Mouse (Mus musculus) heart, embryonic 14.5 days (tissue): ENCODE results near the gene Gm49380. TPM values are rescaled to one million over a fixed set of nuclear protein-coding genes. Genes with fewer than 3 reads are reported as not detected.
A peak's percentile ranks its signal among the peaks of the same experiment; 100 is the strongest.

Experiments used
- ATAC-seq: fragments of 200-750 bp; cut with Nextera tagmentation; 2 replicates; pipeline ENCODE4 v1.8.0; 2017; ENCODE audit warnings: low read depth, moderate TSS enrichment; ENCODE audit not compliant: insufficient number of reproducible peaks, insufficient read depth, low FRiP score
- H3K27ac ChIP-seq, 2 experiments: fragments of 200-500 bp in 1 of 2; fragments of 300-500 bp in 1 of 2; sonication (generic) in 1 of 2; replicated peaks in 1 of 2; 2 replicates each; pipeline ENCODE4 v1.5.1; 2012 to 2014; ENCODE audit warnings: low read depth in 2 of 2, low read length in 2 of 2, control low read depth in 1 of 2, mild to moderate bottlenecking in 1 of 2, mixed read lengths in 1 of 2; ENCODE audit not compliant: control insufficient read depth in 1 of 2, insufficient read depth in 1 of 2
- H3K27me3 ChIP-seq: fragments of 300-500 bp; sonication (generic); 2 replicates; pipeline ENCODE4 v1.6.1; 2014; ENCODE audit warnings: mild to moderate bottlenecking, low read length, control low read depth; ENCODE audit not compliant: control insufficient read depth, insufficient read depth
- H3K36me3 ChIP-seq: fragments of 300-500 bp; sonication (generic); 2 replicates; pipeline ENCODE4 v1.6.1; 2014; ENCODE audit warnings: mild to moderate bottlenecking, control low read depth, low read length, mixed read lengths; ENCODE audit not compliant: control insufficient read depth, insufficient read depth
- H3K4me1 ChIP-seq, 2 experiments: fragments of 200-500 bp in 1 of 2; fragments of 300-500 bp in 1 of 2; sonication (generic) in 1 of 2; 2 replicates each; pipeline ENCODE4 v1.6.1; 2012 to 2014; ENCODE audit warnings: low read length in 2 of 2, control low read depth in 1 of 2, mixed read lengths in 1 of 2; ENCODE audit not compliant: control insufficient read depth in 2 of 2, insufficient read depth in 2 of 2
- H3K4me2 ChIP-seq: fragments of 300-500 bp; sonication (generic); 2 replicates; pipeline ENCODE4 v1.6.1; 2014; ENCODE audit warnings: mild to moderate bottlenecking, low read length
- H3K4me3 ChIP-seq, 2 experiments: fragments of 200-500 bp in 1 of 2; fragments of 300-500 bp in 1 of 2; sonication (generic) in 1 of 2; 2 replicates each; pipeline ENCODE4 v1.5.1; 2012 to 2014; ENCODE audit warnings: low read length in 2 of 2, mild to moderate bottlenecking in 2 of 2, control low read depth in 1 of 2, low read depth in 1 of 2, moderate library complexity in 1 of 2; ENCODE audit not compliant: control insufficient read depth in 1 of 2, insufficient read depth in 1 of 2
- H3K9ac ChIP-seq: fragments of 300-500 bp; sonication (generic); 2 replicates; pipeline ENCODE4 v1.6.1; 2014; ENCODE audit warnings: mild to moderate bottlenecking, low read length
- H3K9me3 ChIP-seq: fragments of 300-500 bp; sonication (generic); 2 replicates; pipeline ENCODE4 v1.6.1; 2016; ENCODE audit warnings: low read length, control low read depth; ENCODE audit not compliant: control insufficient read depth
- WGBS: fragments of 180-500 bp; shearing (Covaris S2); extraction: QIAGEN DNeasy Blood & Tissue Kit; methylation state at CpG from one replicate; pipeline ENCODE4 v1.1.7; 2014; 5-methylcytosine and 5-hydroxymethylcytosine counted together
- polyA plus RNA-seq: library from polyadenylated mRNA; unstranded; fragments of >200 nt; fragmentation: Nextera tagmentation; extraction: Ambion mirVana; gene quantifications from 2 replicates; pipeline ENCODE4 v1.2.1, GENCODE M21; 2014

Gm49380 gene
- polyA plus RNA-seq, 1 experiment from 2014 or later = 0.08 TPM

- H3K9ac ChIP-seq = peak overlapping the region; percentile 77
- H3K9me3 ChIP-seq = no peaks in the 10 kb centered on the region
- H3K4me2 ChIP-seq = peak overlapping the region; percentile 87
- H3K27me3 ChIP-seq = no peaks in the 10 kb centered on the region
- 14% methylated on average over 16 of the region's 19 CpGs for WGBS
- peak overlapping the region; percentile 87 to 89 for H3K27ac ChIP-seq
- peaks cover 35 to 47% of the 10 kb centered on the region in 2 experiments for H3K4me1 ChIP-seq
- H3K36me3 ChIP-seq = no peaks in the 10 kb centered on the region
- H3K4me3 ChIP-seq = peak overlapping the region; percentile 45 to 46; a peak in 3 of 4 replicates
- ATAC-seq = no peak
Observed at GRCm38 (mm10) chr9:44130581-44131275, 17.4 kb upstream of the Gm49380 start.

DNA sequence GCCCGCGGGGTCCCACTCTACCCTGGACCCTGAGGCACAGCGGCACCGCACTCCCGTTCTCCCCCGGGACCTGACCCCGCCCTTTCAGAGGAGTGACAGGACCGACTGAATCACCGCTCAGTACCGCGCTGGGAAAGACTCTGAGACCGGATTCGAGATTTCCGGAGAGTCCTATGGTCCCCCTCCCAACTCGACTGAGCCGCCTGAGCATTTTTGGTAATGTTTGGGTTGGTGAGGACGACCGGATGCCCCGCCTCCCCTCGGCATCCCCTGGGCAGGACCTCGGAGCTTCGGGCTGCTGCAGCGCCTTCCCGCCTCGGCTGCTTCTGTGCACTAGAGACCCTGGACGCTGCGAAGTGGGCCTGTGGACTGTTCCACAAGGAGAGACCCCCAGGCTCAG lies 16.7 kb upstream of the Gm49380 start:
- Histone ChIP-seq H3K36me3 (no peaks in the 10 kb centered on the region), H3K9me3 (no peaks in the 10 kb centered on the region), H3K4me1 (peaks cover 35 to 47% of the 10 kb centered on the region in 2 experiments), H3K9ac (peak overlapping the region; percentile 77), H3K27ac (peak overlapping the region; percentile 87 to 89), H3K4me2 (peak overlapping the region; percentile 87), H3K27me3 (no peaks in the 10 kb centered on the region), H3K4me3 (peak overlapping the region; percentile 45 to 46)
- 1% methylated on average over 27 of the region's 27 CpGs for WGBS
- ATAC-seq = peak; percentile 58

DNA sequence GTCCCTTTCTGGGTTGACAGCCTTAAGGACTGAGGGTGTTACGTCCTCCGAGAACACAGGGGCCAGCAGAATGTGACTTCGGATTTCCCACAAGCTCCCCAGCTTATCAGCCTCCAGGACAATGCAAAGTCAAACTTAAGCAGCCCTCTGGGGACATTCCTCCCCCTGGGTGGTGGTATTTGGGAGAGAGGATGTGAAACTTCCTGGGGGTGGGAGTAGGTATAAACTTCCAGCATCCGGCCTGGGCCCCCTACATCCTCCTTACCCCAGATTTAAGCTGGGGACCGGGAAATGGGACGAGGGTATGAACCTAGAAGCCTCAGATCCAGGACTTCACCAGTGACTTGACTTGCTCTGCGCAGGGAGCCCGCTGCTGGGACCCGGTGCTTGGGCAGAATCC lies 16.3 kb upstream of the Gm49380 start:
- H3K9me3 ChIP-seq = no peaks in the 10 kb centered on the region
- WGBS = 1% methylated on average over 9 of the region's 9 CpGs
- H3K27me3 ChIP-seq = no peaks in the 10 kb centered on the region
- peak overlapping the region; percentile 87 to 89 for H3K27ac ChIP-seq
- H3K4me3 ChIP-seq = peak overlapping the region; percentile 45 to 46
- peak overlapping the region; percentile 77 for H3K9ac ChIP-seq
- ATAC-seq = no peak
- H3K4me2 ChIP-seq = peak overlapping the region; percentile 87
- peaks cover 35 to 47% of the 10 kb centered on the region in 2 experiments for H3K4me1 ChIP-seq
- no peaks in the 10 kb centered on the region for H3K36me3 ChIP-seq

DNA sequence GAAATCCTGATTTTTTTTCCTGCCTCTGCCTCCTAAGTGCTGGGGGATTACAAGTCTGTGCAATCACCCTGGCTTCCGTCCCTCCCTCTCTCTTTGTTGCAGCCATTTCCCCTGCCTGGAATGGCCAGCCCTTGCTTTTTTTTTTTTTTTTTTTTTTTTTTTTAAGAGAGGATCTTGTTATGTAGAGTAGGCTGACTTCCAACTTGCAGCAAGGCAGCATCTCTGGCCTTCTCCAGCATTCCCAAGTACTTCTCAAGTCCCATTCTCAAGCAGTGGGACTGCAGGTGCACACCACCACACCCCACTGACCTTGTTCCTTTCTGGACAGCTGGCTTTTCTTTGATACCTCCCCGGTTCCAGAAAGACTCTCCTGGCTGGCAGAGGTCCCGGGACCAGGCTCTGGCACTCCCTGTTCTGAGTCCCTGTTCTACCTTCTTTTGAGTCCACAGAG lies 14.1 kb upstream of the Gm49380 start:
- 60% methylated on average over 3 of the region's 3 CpGs for WGBS
- no peak for ATAC-seq
- Histone ChIP-seq H3K4me1 (peaks cover 24 to 32% of the 10 kb centered on the region in 2 experiments), H3K9me3 (no peaks in the 10 kb centered on the region), H3K27me3 (no peaks in the 10 kb centered on the region), H3K27ac (peak overlapping the region; percentile 43 to 69; a peak in 3 of 4 replicates), H3K9ac (no peak overlapping the region; the same call in 1 of the 2 replicates), H3K4me3 (no peak overlapping the region), H3K4me2 (no peak overlapping the region), H3K36me3 (no peaks in the 10 kb centered on the region)

DNA sequence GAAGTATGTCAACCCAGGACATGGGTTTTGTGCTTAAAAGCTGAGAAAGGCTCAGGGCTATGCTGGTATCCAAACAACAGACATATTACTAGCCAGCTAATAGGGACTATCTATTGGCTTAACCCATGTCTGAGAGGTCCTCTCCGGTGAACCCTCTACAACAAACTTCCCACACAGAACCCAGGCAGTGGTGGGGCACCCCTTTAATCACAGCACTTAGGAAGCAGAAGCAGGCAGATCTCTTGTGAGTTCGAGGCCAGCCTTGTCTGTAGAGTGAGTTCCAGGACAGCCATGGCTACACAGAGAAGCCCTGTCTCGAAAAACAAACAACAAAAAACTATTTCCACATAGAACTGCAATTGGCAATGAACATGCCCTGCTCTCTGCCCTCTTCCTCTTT lies 13.4 kb upstream of the Gm49380 start:
- WGBS = 81% methylated on average over 3 of the region's 3 CpGs
- Histone ChIP-seq H3K27ac (peak overlapping the region; percentile 41 to 69; a peak in 3 of 4 replicates), H3K9me3 (no peaks in the 10 kb centered on the region), H3K36me3 (no peaks in the 10 kb centered on the region), H3K4me2 (peak overlapping the region; percentile 60), H3K4me3 (no peak overlapping the region), H3K4me1 (peaks cover 23 to 31% of the 10 kb centered on the region in 2 experiments), H3K27me3 (no peaks in the 10 kb centered on the region), H3K9ac (no peak overlapping the region; the same call in 1 of the 2 replicates)
- ATAC-seq = no peak

GRCm38 (mm10) chr9:44125546-44126428 lies 12.5 kb upstream of the Gm49380 start:
- Histone ChIP-seq H3K4me1 (peaks cover 16 to 23% of the 10 kb centered on the region in 2 experiments), H3K4me3 (no peak overlapping the region), H3K36me3 (no peaks in the 10 kb centered on the region), H3K27ac (peak overlapping the region; percentile 46 to 69; a peak in 3 of 4 replicates), H3K4me2 (peak overlapping the region; percentile 60), H3K27me3 (no peaks in the 10 kb centered on the region), H3K9me3 (no peaks in the 10 kb centered on the region), H3K9ac (peak overlapping the region; percentile 57)
- no peak for ATAC-seq
- 29% methylated on average over 18 of the region's 18 CpGs for whole genome bisulfite sequencing

- Histone ChIP-seq H3K9me3 (no peaks in the 10 kb centered on the region), H3K9ac (no peak overlapping the region), H3K27me3 (no peaks in the 10 kb centered on the region), H3K4me3 (no peak overlapping the region), H3K27ac (no peak overlapping the region), H3K4me1 (peaks cover 11 to 15% of the 10 kb centered on the region in 2 experiments), H3K36me3 (no peaks in the 10 kb centered on the region), H3K4me2 (no peak overlapping the region)
- 71% methylated on average over 5 of the region's 5 CpGs for WGBS
- ATAC-seq = no peak
Observed at GRCm38 (mm10) chr9:44125026-44125425, 11.7 kb upstream of the Gm49380 start.
